Mouse (Mus musculus) lung, embryonic 14.5 days (tissue): Measurements from ENCODE around the gene Mymx. TPM values are rescaled to one million over a fixed set of nuclear protein-coding genes. Genes with fewer than 3 reads are reported as not detected.

Source experiments
- ATAC-seq: fragments of 200-750 bp; cut with Nextera tagmentation; 2 replicates; pipeline ENCODE4 v1.8.0; 2017; ENCODE audit warnings: mild to moderate bottlenecking, moderate TSS enrichment, moderate library complexity; ENCODE audit not compliant: insufficient read depth
- DNase-seq: peaks from one replicate; pipeline ENCODE4 v3.0.0-alpha.2; 2015
- H3K27ac ChIP-seq: fragments of 300-500 bp; sonication (generic); 2 replicates; pipeline ENCODE4 v1.5.1; 2014; ENCODE audit warnings: low read depth, mild to moderate bottlenecking, moderate library complexity
- H3K27me3 ChIP-seq: fragments of 300-500 bp; sonication (generic); 2 replicates; pipeline ENCODE4 v1.6.1; 2014; ENCODE audit warnings: low read length, control low read depth; ENCODE audit not compliant: insufficient read depth
- H3K36me3 ChIP-seq: fragments of 300-500 bp; sonication (generic); 2 replicates; pipeline ENCODE4 v1.6.1; 2014; ENCODE audit warnings: control low read depth; ENCODE audit not compliant: insufficient read depth
- H3K4me1 ChIP-seq: fragments of 300-500 bp; sonication (generic); 2 replicates; pipeline ENCODE4 v1.6.1; 2014; ENCODE audit warnings: antibody characterized with exemption, control low read depth; ENCODE audit not compliant: insufficient read depth
- H3K4me2 ChIP-seq: fragments of 300-500 bp; sonication (generic); 2 replicates; pipeline ENCODE4 v1.6.1; 2014; ENCODE audit warnings: mild to moderate bottlenecking
- H3K4me3 ChIP-seq: fragments of 300-500 bp; sonication (generic); 2 replicates; pipeline ENCODE4 v1.5.1; 2014; ENCODE audit warnings: low read depth, low read length
- H3K9ac ChIP-seq: fragments of 300-500 bp; sonication (generic); 2 replicates; pipeline ENCODE4 v1.6.1; 2014
- H3K9me3 ChIP-seq: fragments of 300-500 bp; sonication (generic); 2 replicates; pipeline ENCODE4 v1.6.1; 2016; ENCODE audit warnings: low read depth, low read length, control low read depth
- CTCF ChIP-seq: IDR thresholded peaks from 2 replicates; pipeline ENCODE4 v1.5.1; 2016; ENCODE audit warnings: antibody characterized with exemption, low read depth
- WGBS: fragments of 180-500 bp; shearing (Covaris S2); extraction: QIAGEN DNeasy Blood & Tissue Kit; methylation state at CpG from one replicate; pipeline ENCODE4 v1.1.7; 2014; 5-methylcytosine and 5-hydroxymethylcytosine counted together
- polyA plus RNA-seq: library from polyadenylated mRNA; unstranded; fragments of >200 nt; fragmentation: Nextera tagmentation; extraction: Ambion mirVana; gene quantifications from 2 replicates; pipeline ENCODE4 v1.2.1, GENCODE M21; 2014

The Mymx gene
- polyA plus RNA-seq, 1 experiment from 2014 or later = not detected

DNA sequence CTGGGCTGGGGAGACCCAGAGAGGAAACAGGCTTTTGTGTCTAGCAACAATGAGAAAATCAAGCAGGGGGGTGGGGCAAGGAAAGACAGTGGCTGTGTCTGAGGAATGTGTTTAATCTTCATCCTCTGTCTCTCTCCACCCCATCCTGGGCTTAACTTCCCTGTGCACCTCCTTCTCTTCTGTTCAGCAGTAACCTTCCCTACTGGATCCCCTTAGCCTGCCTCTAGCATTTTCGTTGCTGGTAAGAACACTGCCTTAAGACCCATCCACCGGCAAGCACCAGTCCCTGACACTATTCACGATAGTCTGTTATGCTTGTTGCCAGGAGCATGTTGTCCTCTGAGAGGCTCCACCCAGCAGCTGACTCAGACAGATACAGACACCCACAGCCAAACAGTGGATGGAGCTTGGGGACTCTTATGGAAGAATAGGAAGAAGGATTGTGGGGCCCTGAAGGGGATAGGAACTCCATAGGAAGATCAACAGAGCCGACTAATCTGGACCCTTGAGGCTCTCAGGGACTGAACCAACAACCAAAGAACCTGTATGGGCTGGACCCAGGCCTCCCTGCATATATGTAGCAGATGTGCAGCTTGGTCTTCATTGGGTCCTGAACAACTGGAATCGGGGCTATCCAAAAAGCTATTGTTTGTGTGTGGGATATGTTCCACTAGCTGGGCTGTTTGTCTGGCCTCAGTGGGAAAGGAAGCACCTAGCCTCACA is 8.4 kb upstream of the Mymx start:
- no peak for TF ChIP-seq CTCF
- H3K4me2 ChIP-seq = no peak overlapping the region

DNA sequence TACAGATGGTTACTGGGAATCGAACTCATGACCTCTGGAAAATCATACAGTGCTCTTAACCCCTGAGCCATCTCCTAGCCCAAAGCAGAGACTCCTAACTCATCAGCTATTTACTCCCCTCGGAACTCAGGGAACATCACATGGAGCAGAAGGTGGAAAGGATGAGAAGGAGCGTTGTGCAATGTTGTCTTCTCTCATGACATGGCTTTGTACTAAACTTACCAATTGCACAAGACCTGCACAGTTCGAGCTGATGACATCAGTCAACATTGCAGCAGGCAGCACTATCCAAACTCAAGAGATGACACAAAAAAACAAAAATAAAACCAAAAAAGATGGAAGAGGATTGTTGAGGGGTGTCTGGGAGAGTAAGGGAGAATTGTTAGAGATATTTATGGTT is 6.5 kb upstream of the Mymx start:
- ATAC-seq (no peak), DNase-seq (no peak)
- Histone ChIP-seq H3K9ac (no peak overlapping the region), H3K27ac (no peak overlapping the region), H3K4me1 (no peaks in the 10 kb centered on the region), H3K36me3 (no peaks in the 10 kb centered on the region), H3K27me3 (no peaks in the 10 kb centered on the region), H3K4me3 (no peak overlapping the region), H3K4me2 (no peak overlapping the region), H3K9me3 (no peaks in the 10 kb centered on the region)
- WGBS = 86% methylated on average over 4 of the region's 4 CpGs
- TF ChIP-seq CTCF = no peak

More for the DNA sequence above, 8.4 kb upstream of the Mymx start:
- no peak overlapping the region for H3K9ac ChIP-seq
- 36% methylated on average over 5 of the region's 5 CpGs for WGBS
- H3K27ac ChIP-seq = peak overlapping the region; percentile 63; the same call in 1 of the 2 replicates
- H3K27me3 ChIP-seq = no peaks in the 10 kb centered on the region
- H3K4me1 ChIP-seq = no peaks in the 10 kb centered on the region
- no peak overlapping the region for H3K4me3 ChIP-seq
- no peaks in the 10 kb centered on the region for H3K9me3 ChIP-seq
- ATAC-seq (no peak), DNase-seq (no peak)
- H3K36me3 ChIP-seq = no peaks in the 10 kb centered on the region

DNA sequence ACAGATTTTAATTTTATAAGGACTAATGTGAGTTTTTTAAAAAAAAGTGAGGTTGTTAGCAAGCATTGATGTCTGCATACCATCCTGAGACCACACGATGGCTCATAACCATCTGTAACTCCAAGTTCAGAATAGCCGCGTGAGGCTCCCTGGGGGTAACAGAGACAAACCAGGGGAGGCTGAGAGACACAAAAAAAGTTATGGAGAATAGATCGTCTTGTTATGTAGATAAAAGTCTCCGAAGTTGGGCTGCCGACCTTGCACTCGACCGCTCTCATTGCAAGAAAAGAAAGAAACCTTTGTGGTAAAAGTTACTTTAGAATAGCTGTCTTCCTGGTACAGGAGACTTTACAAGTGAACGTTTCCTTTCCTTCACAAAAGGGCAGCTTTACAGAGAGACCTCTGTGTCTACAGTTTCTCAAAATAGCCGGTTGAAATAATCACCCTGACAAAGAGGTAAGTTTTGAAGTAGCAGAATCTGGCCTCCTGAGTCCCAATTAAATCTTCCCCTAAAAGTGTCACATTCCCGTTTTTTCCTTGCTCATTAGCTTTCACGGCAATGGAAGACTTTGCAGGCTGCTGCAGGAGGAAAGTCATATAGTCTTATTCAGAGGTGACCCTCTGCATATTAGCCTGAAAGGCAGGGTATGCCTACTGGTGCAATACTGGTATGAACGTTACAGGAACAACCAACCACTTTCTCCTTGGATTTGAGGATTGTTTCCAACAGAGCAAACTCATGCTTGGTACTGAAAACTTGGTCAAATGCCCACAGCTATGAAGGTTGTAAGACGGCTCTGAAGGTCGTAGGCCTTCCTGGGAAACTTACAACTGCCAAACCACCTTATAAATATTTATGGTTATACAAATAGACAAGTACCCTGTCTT is 5.3 kb upstream of the Mymx start:
- ATAC-seq (no peak), DNase-seq (no peak)
- H3K9ac ChIP-seq = no peak overlapping the region
- H3K4me1 ChIP-seq = no peaks in the 10 kb centered on the region
- H3K36me3 ChIP-seq = no peaks in the 10 kb centered on the region
- no peak overlapping the region for H3K4me2 ChIP-seq
- H3K4me3 ChIP-seq = no peak overlapping the region
- peaks cover 2% of the 10 kb centered on the region; the same call in 1 of the 2 replicates for H3K27me3 ChIP-seq
- WGBS = 77% methylated on average over 15 of the region's 15 CpGs
- H3K9me3 ChIP-seq = no peaks in the 10 kb centered on the region
- TF ChIP-seq CTCF = no peak
- no peak overlapping the region for H3K27ac ChIP-seq

DNA sequence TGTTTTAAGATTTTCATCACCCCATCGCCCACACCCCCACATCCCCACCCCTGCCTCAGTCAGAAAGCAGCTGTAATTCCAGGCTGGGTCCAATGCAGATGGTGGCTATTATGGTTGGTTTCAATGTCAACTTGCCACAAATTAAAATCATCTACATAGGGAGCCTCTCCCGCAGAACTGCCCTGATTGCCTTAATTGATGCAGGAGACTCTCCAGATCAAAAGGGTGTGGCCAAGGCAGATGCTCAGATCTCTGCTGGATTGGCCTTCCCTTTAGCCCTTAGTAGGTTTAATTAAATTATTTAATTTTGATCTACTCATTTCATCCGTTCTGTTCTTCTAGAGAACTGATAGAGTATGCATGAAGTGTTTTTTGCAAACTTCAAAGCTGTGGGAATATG is 1.1 kb upstream of the Mymx start:
- H3K9me3 ChIP-seq = no peaks in the 10 kb centered on the region
- 85% methylated on average over 3 of the region's 3 CpGs for WGBS
- DNase-seq (no peak), ATAC-seq (no peak)
- no peak overlapping the region for H3K4me2 ChIP-seq
- H3K27ac ChIP-seq = no peak overlapping the region
- no peak for TF ChIP-seq CTCF
- H3K36me3 ChIP-seq = no peaks in the 10 kb centered on the region
- peaks cover 19% of the 10 kb centered on the region; the same call in 1 of the 2 replicates for H3K27me3 ChIP-seq
- no peak overlapping the region for H3K4me3 ChIP-seq
- peaks cover 12% of the 10 kb centered on the region for H3K4me1 ChIP-seq
- H3K9ac ChIP-seq = no peak overlapping the region

DNA sequence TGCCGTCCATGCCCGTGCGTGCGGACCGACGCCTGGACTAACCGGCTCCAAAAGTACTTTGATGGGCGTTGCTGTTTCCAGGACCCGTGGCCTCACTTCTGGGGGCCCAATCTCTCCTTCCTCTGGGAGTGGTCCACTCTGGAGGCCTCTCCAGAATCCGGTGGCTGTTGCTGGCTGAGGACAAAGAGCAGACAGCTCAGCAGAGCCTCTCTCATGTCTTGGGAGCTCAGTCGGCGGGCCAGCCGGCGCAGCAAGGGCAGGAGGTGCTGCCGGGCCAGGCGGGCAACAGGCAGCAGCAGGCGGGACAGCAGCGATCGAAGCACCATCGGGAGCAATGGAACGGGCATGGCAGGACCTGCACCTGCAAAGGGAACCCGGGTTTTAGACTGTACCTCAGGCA is 577 bp downstream of the Mymx start:
- no peak overlapping the region for H3K4me3 ChIP-seq
- peak overlapping the region; percentile 28 for H3K9ac ChIP-seq
- 16% methylated on average over 22 of the region's 22 CpGs for WGBS
- no peaks in the 10 kb centered on the region for H3K36me3 ChIP-seq
- peaks cover 13% of the 10 kb centered on the region for H3K4me1 ChIP-seq
- no peak overlapping the region for H3K27ac ChIP-seq
- peaks cover 19% of the 10 kb centered on the region; the same call in 1 of the 2 replicates for H3K27me3 ChIP-seq
- ATAC-seq (no peak), DNase-seq (no peak)
- TF ChIP-seq CTCF = no peak
- peak overlapping the region; percentile 25; the same call in 1 of the 2 replicates for H3K4me2 ChIP-seq
- no peaks in the 10 kb centered on the region for H3K9me3 ChIP-seq

DNA sequence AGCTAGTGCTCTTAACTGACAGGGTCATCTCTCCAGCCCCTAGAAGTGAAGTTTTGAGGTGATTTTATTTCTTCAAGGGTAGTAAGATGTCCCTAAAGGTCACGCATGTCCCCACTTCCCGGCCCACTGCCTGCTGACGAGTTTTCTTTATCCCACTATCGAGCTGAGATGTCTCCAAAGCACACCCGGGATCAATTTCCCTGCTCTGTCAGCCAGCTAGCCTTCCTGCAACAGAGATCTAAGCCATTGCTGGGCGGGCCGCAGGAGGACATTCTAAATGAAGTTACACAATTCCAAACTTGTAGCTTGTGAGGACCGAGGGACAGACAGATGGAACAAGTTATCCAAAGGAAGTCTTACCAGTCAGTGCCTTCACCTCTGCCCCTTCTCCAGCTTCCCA is 1.6 kb downstream of the Mymx start:
- TF ChIP-seq CTCF = no peak
- H3K27me3 ChIP-seq = peaks cover 19% of the 10 kb centered on the region; the same call in 1 of the 2 replicates
- H3K4me2 ChIP-seq = no peak overlapping the region
- H3K9ac ChIP-seq = no peak overlapping the region
- 65% methylated on average over 8 of the region's 8 CpGs for WGBS
- no peak for DNase-seq
- H3K4me1 ChIP-seq = peaks cover 17% of the 10 kb centered on the region
- H3K4me3 ChIP-seq = no peak overlapping the region
- ATAC-seq = no peak
- H3K9me3 ChIP-seq = no peaks in the 10 kb centered on the region
- H3K36me3 ChIP-seq = no peaks in the 10 kb centered on the region
- no peak overlapping the region for H3K27ac ChIP-seq
